Mouse (Mus musculus) megakaryocyte, adult 5-6 weeks (primary cell): ENCODE measurements around the gene Egln2. TPM values are rescaled to one million over a fixed set of nuclear protein-coding genes. Genes with fewer than 3 reads are reported as not detected.

ENCODE experiments used
- ATAC-seq: 2 replicates; pipeline ENCODE4 v1.8.0; 2016; ENCODE audit warnings: mild to moderate bottlenecking, inconsistent platforms; ENCODE audit not compliant: poor library complexity, severe bottlenecking
- total RNA-seq, 2 experiments: library from RNA; stranded (forward) in 1 of 2; stranded (reverse) in 1 of 2; fragments of 153-499, 151-499 nt in 1 of 2; fragments of 221-1000, 200-1000 nt in 1 of 2; gene quantifications; 2 replicates each; pipeline versions ENCODE4 v1.2.3 to v1.2.4; 2015 to 2017

The Egln2 gene
- total RNA-seq, 2 experiments from 2014 or later = 11.1 to 29.6 TPM

DNA sequence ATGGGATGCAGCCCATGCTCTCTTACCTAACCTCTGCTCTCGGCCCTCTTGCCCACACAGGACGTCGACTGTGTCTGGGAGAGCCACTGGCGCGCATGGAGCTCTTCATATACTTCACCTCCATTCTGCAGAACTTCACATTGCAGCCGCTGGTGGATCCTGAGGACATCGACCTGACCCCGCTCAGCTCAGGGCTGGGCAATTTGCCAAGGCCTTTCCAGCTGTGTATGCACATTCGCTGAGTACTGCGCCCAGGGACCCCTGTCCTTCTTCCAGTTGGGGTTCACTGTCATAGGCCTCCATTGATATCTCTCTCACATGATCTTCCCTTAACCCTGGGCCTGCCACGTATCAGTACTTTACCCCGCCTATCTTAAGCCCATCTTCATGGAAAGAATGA is 33.4 kb downstream of the Egln2 start:
- no peak for ATAC-seq

DNA sequence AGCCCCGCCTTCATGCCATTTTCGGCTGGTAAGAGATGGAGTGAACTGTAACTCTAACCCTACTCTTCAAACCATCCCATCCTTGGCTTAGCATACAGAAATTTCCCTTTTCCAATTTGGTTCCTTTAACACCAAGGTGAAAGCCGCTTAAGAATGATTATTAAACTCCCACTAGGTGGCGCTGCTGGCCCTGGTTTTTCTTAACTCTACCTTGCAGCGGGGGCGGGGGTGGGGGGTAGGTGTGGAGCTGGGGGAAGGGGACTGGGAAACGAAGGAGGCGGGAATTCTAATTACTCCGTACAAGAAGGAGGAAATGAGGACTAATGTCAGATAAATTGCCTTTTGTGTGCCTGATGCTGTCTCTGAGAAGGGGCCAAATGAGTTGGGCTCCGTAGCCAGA is 34.0 kb downstream of the Egln2 start:
- no peak for ATAC-seq

DNA sequence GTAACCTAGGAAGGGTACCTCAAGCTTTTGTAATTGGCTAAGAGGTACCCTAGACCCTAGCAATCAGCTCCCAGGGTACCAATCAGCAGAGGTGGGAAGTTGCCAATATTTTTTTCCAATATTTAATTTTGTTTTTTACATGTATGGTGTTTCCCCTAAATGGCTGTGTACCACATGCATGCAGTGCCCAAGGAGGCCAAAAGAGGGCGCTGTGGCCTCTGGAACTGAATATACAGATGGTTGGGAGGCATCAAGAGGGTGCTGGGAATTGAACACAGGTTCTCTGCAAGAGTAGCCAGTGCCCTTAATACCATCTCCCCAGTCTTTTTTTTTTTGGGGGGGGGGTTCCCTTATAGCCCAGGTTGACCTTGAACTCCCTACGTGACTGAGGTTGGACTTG is 35.2 kb downstream of the Egln2 start:
- no peak for ATAC-seq

DNA sequence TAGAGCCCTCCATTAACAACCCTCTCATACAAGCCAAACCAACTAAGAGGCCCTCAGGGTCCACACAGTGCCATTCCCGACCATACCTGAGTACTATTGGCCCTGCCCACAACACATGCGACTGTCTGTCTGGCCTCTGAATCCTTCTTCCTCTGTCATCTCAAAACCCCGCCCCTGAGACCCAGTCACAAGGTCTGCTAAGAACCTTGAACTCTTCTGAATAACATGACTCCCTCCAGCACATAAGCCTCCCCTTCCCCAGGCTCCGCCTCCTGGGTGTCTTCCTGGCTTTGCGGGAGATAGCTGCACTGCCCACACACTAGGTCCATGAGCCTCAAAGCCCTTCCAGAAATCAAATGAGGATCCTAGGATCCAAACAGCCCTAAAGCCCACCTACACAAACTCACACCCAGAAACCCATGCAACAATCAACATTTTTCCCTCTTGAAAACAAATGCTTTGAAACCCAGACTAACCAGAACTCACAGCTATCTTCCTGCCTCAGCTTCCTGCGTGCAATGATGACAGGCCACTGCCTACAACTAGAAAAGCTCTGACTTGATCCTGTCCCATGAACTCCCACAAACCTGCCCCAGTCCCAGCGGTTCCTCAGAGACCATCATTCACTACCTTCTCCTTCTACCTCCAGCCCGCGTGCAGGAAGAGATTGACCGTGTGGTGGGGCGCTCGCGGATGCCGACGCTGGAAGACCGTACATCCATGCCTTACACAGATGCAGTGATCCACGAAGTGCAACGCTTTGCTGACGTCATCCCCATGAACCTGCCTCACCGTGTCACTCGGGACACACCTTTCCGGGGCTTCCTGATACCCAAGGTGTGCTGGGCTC is 35.9 kb downstream of the Egln2 start:
- ATAC-seq = no peak

DNA sequence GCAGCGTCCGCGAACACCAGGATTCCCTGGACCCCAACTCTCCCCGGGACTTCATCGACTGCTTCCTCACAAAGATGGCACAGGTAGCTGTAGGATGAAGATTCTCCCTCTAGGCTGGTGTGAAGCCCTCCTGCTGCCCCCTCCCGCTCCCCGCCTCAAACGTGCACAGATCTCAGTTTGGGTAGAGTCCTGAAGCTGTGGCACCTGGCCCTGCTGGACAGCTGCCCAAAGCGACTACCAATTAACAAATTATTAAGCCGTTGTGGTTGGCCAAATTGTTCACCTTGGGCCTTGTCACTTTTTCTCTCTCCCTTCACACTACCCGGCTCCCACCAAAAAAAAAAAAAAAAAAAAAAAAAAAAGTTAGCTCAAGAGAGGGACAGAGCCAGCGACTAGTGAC is 36.8 kb downstream of the Egln2 start:
- ATAC-seq = no peak

DNA sequence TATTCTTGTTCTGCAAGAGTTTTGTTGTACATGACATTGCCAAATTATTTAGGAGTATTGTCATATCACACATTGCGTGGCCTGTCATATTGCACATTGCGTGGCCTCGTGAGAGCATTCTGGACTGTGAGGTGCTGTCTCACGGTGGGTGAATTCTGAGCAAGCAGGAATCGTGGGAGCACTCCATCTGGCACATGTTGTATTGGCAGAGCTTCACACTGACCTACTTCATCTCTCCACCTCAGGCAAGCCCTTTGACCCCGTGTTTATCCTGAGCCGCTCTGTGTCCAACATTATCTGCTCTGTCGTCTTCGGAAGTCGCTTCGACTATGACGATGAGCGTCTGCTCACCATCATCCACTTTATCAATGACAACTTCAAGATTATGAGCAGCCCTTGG is 37.7 kb downstream of the Egln2 start:
- no peak for ATAC-seq

DNA sequence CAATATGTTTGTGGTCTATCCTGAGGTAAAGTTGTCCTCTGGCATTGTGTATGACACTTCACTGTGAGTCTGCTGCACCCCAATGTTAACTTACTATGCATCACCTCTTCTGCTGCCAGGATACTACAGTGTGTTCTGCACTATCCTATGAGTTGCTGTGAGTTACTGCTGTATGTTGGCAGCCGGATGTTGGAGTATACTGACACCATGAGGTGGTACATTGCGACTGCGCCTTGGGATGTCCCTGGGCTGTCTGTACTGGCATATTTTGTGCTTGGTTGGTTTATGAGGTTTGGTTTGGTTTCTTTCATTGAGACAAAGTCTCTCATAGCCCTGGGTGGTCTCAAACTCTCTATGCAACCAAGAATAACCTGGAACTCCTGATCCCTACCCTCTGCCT is 38.4 kb downstream of the Egln2 start:
- ATAC-seq = no peak

DNA sequence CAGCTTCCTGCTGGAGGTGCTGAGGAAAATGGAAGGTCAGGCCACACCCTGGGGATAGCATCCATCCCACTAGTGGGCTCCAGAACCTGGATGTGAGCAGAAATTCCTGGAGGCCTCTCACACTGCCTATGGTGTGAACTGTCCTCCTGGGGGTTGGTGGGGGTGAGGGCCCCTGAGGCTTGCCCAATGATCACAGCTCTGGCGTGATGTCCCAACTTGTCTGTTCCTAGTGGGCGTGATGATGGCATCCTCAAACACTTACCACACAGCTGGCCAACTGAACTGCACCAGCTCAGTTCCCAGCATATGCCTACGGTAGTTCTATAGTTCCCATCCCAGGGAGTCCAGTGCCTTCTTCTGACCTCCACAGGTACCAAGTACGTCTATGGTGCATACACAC is 41.6 kb downstream of the Egln2 start:
- ATAC-seq = no peak

DNA sequence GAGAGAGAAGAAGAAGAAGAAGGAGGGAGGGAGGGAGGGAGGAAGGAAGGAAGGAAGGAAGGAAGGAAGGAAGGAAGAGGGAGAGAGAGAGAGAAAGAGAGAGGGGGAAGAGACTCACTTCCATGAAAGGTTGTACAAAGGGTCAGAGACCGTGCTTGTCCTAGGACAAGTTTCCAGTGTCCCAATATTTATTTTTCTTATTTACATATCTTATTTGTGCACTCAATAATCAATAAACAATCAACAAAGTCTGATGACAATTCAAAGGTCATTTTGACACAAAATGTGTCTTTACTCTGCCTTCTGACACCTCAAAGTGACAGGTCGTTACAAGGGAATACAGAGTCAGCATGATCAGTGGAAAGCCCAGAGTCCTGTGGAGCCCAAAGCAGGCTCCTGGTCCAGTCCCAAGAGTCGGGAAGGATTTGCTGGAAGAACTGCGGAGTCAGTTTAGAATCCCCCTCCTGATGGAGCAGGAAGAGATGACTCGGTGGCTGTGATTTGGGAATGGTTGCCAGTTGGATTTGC is 42.2 kb downstream of the Egln2 start:
- ATAC-seq = no peak

DNA sequence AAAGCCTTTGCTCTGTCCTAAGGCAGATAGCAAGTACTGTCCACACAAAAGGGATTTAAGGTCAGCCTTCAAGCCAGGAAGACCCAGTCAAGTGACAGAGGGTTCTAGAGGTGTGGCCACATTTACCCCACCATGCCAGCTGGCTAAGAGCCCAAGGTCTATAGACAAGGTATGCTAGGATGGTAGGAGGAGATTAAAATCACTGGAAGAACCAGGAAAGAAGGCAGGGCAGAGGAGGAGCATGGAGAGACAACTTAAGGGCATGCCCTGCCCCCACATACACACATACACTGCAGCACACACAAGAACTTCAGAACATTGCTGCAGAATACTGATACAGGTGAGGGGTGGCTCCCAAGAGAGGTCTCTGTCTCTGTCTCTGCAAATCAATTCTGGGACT is 46.9 kb downstream of the Egln2 start, which contains the start of gene Cyp2f2:
Cyp2f2 (plus strand) TSS at position 234 of the 400 bp plus-strand sequence.
- no peak for ATAC-seq

DNA sequence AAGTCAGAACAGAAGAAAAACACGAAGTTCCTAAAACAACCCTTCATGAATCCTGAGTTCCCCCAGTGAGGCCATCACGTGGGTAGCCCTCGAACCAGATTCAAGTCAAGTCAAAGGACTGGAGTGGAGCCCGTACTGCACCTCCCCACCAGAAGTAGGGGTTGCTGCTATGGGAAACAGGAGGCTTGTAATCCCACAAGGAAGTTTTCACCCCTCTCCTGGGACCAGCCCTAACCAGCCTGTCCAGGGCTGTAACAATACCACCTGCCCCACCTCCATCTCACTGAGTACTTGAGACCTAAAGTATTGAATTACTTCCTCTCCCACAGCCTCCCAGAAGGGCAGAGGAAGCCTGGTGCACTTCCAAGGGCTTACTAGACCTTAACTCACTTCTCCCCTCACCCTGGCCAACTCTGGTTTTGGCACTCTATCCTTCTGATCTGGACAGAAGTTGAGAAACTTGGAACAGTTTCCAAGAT is 48.5 kb downstream of the Egln2 start:
- no peak for ATAC-seq

DNA sequence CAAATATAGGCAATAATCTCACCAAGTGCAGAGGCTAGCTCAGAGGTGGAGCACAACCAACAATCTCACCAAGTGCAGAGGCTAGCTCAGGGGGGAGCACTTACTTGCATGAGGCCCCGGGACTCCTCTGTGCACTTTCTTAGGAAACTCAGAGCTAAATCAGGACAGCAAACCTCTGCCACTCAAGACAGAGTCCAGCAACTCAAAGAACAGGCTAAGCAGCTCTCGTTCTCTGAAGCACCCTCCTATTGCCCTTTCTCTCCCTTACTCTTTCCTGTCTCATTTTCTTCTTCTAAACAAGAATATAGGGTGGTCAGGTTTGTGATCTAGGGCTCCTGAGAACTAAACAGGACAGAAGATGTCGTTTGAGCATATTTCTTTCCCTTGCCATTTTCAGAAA is 54.6 kb downstream of the Egln2 start:
- ATAC-seq = no peak

DNA sequence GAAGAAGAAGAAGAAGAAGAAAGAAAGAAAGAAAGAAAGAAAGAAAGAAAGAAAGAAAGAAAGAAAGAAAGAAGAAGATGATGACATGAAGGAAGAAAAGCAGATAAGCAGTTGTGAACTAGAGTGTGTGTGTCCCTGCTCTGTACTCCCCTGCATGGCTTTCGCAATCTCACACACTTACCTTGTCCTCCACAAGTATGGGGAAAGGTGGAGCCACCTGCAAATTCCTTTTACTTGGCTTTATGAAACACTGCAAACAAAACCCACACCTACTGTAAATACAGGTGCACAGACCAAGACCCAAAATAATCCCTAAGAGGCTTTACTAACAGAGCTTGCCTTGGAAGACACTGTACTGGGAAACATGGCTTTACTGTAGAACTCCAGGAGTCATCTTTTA is 55.6 kb downstream of the Egln2 start:
- ATAC-seq = no peak

DNA sequence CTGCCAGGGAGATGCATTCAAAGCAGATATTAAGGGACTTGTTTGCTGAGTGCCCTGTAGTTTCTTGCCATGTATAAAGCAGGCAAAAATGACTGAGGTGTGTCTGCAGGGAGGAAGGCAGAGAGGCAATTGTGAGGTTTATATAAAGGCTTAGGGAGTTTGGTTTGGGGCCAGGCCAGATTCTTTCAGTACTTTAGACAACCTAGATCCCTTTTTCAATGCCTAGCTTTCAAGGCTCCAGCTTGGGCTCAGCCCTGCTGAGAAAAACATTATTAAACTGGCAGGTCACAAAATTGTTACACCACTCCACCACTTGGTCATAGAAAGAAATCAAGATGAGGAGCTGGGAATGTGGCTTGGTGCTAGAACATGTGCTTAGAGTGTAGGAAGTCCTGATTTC is 56.3 kb downstream of the Egln2 start:
- no peak for ATAC-seq

Other genes with a start within 250 kb of the Egln2 start
- not detected in 2 replicates for gene Cyp2a22, start 227.4 kb downstream of the Egln2 start, total RNA-seq (2015)
- not detected in 2 replicates for gene Cyp2a22, start 227.4 kb downstream of the Egln2 start, total RNA-seq (2017)
- not detected in 2 replicates for gene Cyp2a12, start 137.7 kb downstream of the Egln2 start, total RNA-seq (2015)
- not detected in 2 replicates for gene Cyp2a12, start 137.7 kb downstream of the Egln2 start, total RNA-seq (2017)
- gene Cyp2f2, start 46.9 kb downstream of the Egln2 start, total RNA-seq (2015) = not detected in 2 replicates
- not detected in 2 replicates for gene Cyp2f2, start 46.9 kb downstream of the Egln2 start, total RNA-seq (2017)
- gene Cyp2t4, start 13.1 kb downstream of the Egln2 start, total RNA-seq (2015) = not detected in 2 replicates
- gene Cyp2t4, start 13.1 kb downstream of the Egln2 start, total RNA-seq (2017) = not detected in 2 replicates
- 65.7 and 73.7 TPM in 2 replicates for gene Rab4b, start 12.1 kb upstream of the Egln2 start, total RNA-seq (2015)
- gene Rab4b, start 12.1 kb upstream of the Egln2 start, total RNA-seq (2017) = 26.8 and 30.4 TPM in 2 replicates
- not detected in 2 replicates for gene Gm21983, start 14.3 kb upstream of the Egln2 start, total RNA-seq (2015)
- not detected in 2 replicates for gene Gm21983, start 14.3 kb upstream of the Egln2 start, total RNA-seq (2017)
- not detected in 2 replicates for gene Mia, start 14.4 kb upstream of the Egln2 start, total RNA-seq (2015)
- gene Mia, start 14.4 kb upstream of the Egln2 start, total RNA-seq (2017) = not detected in 2 replicates
- 4.0 and 8.5 TPM in 2 replicates for gene BC024978, start 29.0 kb upstream of the Egln2 start, total RNA-seq (2015)
- gene BC024978, start 29.0 kb upstream of the Egln2 start, total RNA-seq (2017) = 0.51 and 0.73 TPM in 2 replicates
- gene Snrpa, start 29.5 kb upstream of the Egln2 start, total RNA-seq (2015) = 110 and 125 TPM in 2 replicates
- gene Snrpa, start 29.5 kb upstream of the Egln2 start, total RNA-seq (2017) = 51.9 and 68.6 TPM in 2 replicates
- 1.6 and 2.7 TPM in 2 replicates for gene Itpkc, start 61.9 kb upstream of the Egln2 start, total RNA-seq (2015)
- gene Itpkc, start 61.9 kb upstream of the Egln2 start, total RNA-seq (2017) = 1.6 and 4.7 TPM in 2 replicates
- gene Coq8b, start 66.2 kb upstream of the Egln2 start, total RNA-seq (2015) = 12.0 and 16.8 TPM in 2 replicates
- gene Coq8b, start 66.2 kb upstream of the Egln2 start, total RNA-seq (2017) = 7.5 and 15.2 TPM in 2 replicates
- gene Numbl, start 91.6 kb upstream of the Egln2 start, total RNA-seq (2015) = 2.8 and 4.3 TPM in 2 replicates
- gene Numbl, start 91.6 kb upstream of the Egln2 start, total RNA-seq (2017) = 2.5 and 2.6 TPM in 2 replicates
- not detected in 2 replicates for gene Ltbp4, start 170.9 kb upstream of the Egln2 start, total RNA-seq (2015)
- gene Ltbp4, start 170.9 kb upstream of the Egln2 start, total RNA-seq (2017) = not detected in 2 replicates
- gene Shkbp1, start 189.2 kb upstream of the Egln2 start, total RNA-seq (2015) = 42.6 and 43.6 TPM in 2 replicates
- 30.9 and 34.0 TPM in 2 replicates for gene Shkbp1, start 189.2 kb upstream of the Egln2 start, total RNA-seq (2017)
- gene Gm20479, start 190.6 kb upstream of the Egln2 start, total RNA-seq (2015) = not detected in 2 replicates
- not detected in 2 replicates for gene Gm20479, start 190.6 kb upstream of the Egln2 start, total RNA-seq (2017)